ENCODE assay signal across 15 mouse cellular contexts in genomic region chr8:118004391-118004851, GRCm38 (mm10).
DNase-seq lines count a peak whose midpoint lies in the region; ATAC-seq lines count a peak whose summit lies in the region.
"Had no signal": no experiment of that assay in that cellular context is flagged by ENCODE, and none has a peak within 500 bp of the region (broad histone marks: within the 10 kb centered on the region; RNA-seq: fewer than 3 reads in every experiment).

No protein-coding gene starts in this region.

- H3K9me3 ChIP-seq in midbrain, embryonic 10.5 days (replicated peaks) = no peaks in the 10 kb centered on the region
- H3K9me3 ChIP-seq in midbrain, embryonic 11.5 days (ENCODE audit: control insufficient read depth, low read length) = no peaks in the 10 kb centered on the region
- H3K9me3 ChIP-seq in embryonic facial prominence, embryonic 10.5 days = no peaks in the 10 kb centered on the region
- no peaks in the 10 kb centered on the region for H3K9me3 ChIP-seq in forebrain, embryonic 15.5 days
- H3K9me3 ChIP-seq: embryonic facial prominence, embryonic 13.5 days had no signal

- 0 out of 2 replicates have a peak overlapping the region, but pooled peaks have one; percentile 6 for H3K27ac ChIP-seq in midbrain, embryonic 10.5 days (replicated peaks)
- H3K27ac ChIP-seq in midbrain, embryonic 11.5 days (ENCODE audit: low read depth, low read length) = no peak overlapping the region
- H3K27ac ChIP-seq in embryonic facial prominence, embryonic 10.5 days (replicated peaks) = peak overlapping the region; percentile 72
- peak overlapping the region; percentile 24; the same call in 1 of the 2 replicates for H3K27ac ChIP-seq in forebrain, embryonic 15.5 days (replicated peaks)
- H3K27ac ChIP-seq: embryonic facial prominence, embryonic 13.5 days; heart, adult 2 months had no signal

- WGBS in midbrain, embryonic 10.5 days = 68% methylated on average over 7 of the region's 7 CpGs
- WGBS in midbrain, embryonic 11.5 days = 64% methylated on average over 7 of the region's 7 CpGs
- WGBS in embryonic facial prominence, embryonic 10.5 days = 29% methylated on average over 7 of the region's 7 CpGs
- WGBS in forebrain, embryonic 15.5 days = 5% methylated on average over 7 of the region's 7 CpGs

- no peak overlapping the region for H3K4me3 ChIP-seq in midbrain, embryonic 10.5 days
- H3K4me3 ChIP-seq in midbrain, embryonic 11.5 days (ENCODE audit: low read depth, low read length) = no peak overlapping the region
- no peak overlapping the region for H3K4me3 ChIP-seq in embryonic facial prominence, embryonic 10.5 days
- no peak overlapping the region for H3K4me3 ChIP-seq in forebrain, embryonic 15.5 days
- H3K4me3 ChIP-seq: embryonic facial prominence, embryonic 13.5 days; heart, adult 2 months; megakaryocyte, embryonic 14.5 days had no signal

- no peak for DNase-seq in midbrain, embryonic 10.5 days (ENCODE audit: low spot score)
- DNase-seq in midbrain, embryonic 11.5 days (ENCODE audit: low spot score, missing footprints) = no peak
- DNase-seq in embryonic facial prominence, embryonic 10.5 days (ENCODE audit: low spot score) = peak; percentile 69
- DNase-seq in retina, embryonic 14.5 days (ENCODE audit: low spot score) = peak; percentile 93
- no peak for DNase-seq in spleen, adult 12 weeks (ENCODE audit: low spot score)
- no peak for DNase-seq in liver
- DNase-seq: adrenal gland, postnatal 25 days; cerebellum, adult 11 months; heart, adult 2 months; liver, postnatal 0 days; spleen, adult 18-20 months had no signal

- no peak for ATAC-seq in midbrain, embryonic 11.5 days (ENCODE audit: low FRiP score)
- peak; percentile 92 for ATAC-seq in forebrain, embryonic 15.5 days (replicated peaks)
- ATAC-seq: liver, postnatal 0 days had no signal

- H3K4me2 ChIP-seq in midbrain, embryonic 11.5 days = no peak overlapping the region
- no peak overlapping the region for H3K4me2 ChIP-seq in forebrain, embryonic 15.5 days (replicated peaks)
- H3K4me2 ChIP-seq: embryonic facial prominence, embryonic 13.5 days had no signal

- peaks cover 10% of the 10 kb centered on the region; the same call in 1 of the 2 replicates for H3K4me1 ChIP-seq in midbrain, embryonic 10.5 days
- H3K4me1 ChIP-seq in midbrain, embryonic 11.5 days (ENCODE audit: control insufficient read depth, insufficient read depth, low read length) = peaks cover 3% of the 10 kb centered on the region; the same call in 1 of the 2 replicates
- H3K4me1 ChIP-seq in embryonic facial prominence, embryonic 10.5 days = peaks cover 22% of the 10 kb centered on the region
- H3K4me1 ChIP-seq in forebrain, embryonic 15.5 days = peaks cover 13% of the 10 kb centered on the region
- H3K4me1 ChIP-seq: megakaryocyte, embryonic 14.5 days had no signal

- no peak overlapping the region for H3K9ac ChIP-seq in midbrain, embryonic 11.5 days (ENCODE audit: low read length)
- no peak overlapping the region for H3K9ac ChIP-seq in forebrain, embryonic 15.5 days (replicated peaks)
- H3K9ac ChIP-seq: embryonic facial prominence, embryonic 13.5 days; liver, postnatal 0 days had no signal

- H3K27me3 ChIP-seq in midbrain, embryonic 10.5 days (ENCODE audit: low read depth, poor library complexity, severe bottlenecking) = no peaks in the 10 kb centered on the region
- no peaks in the 10 kb centered on the region for H3K27me3 ChIP-seq in midbrain, embryonic 11.5 days (ENCODE audit: control insufficient read depth, insufficient read depth, low read length)
- peaks cover 7% of the 10 kb centered on the region; the same call in 1 of the 2 replicates for H3K27me3 ChIP-seq in embryonic facial prominence, embryonic 10.5 days (replicated peaks; ENCODE audit: low read depth, poor library complexity, severe bottlenecking)
- H3K27me3 ChIP-seq in forebrain, embryonic 15.5 days = no peaks in the 10 kb centered on the region
- H3K27me3 ChIP-seq: CH12.LX; megakaryocyte, embryonic 14.5 days had no signal

- H3K36me3 ChIP-seq in midbrain, embryonic 10.5 days = no peaks in the 10 kb centered on the region
- no peaks in the 10 kb centered on the region for H3K36me3 ChIP-seq in midbrain, embryonic 11.5 days (ENCODE audit: control insufficient read depth, insufficient read depth, low read length)
- H3K36me3 ChIP-seq in embryonic facial prominence, embryonic 10.5 days (replicated peaks) = no peaks in the 10 kb centered on the region
- H3K36me3 ChIP-seq in forebrain, embryonic 15.5 days = no peaks in the 10 kb centered on the region
- H3K36me3 ChIP-seq: embryonic facial prominence, embryonic 13.5 days had no signal

Comparison
In these comparisons a context has a peak if more than half of its experiments do, and no peak if none do; other contexts are left out.
1. DNase-seq: peak in embryonic facial prominence, embryonic 10.5 days (single experiment) and retina, embryonic 14.5 days (single experiment); none in midbrain, embryonic 10.5 days (single experiment), midbrain, embryonic 11.5 days (single experiment), spleen, adult 12 weeks (single experiment) and liver (single experiment).